Mouse (Mus musculus) Patski (cell line): ENCODE data around the gene Rnf144b. TPM values are rescaled to one million over a fixed set of nuclear protein-coding genes. Genes with fewer than 3 reads are reported as not detected.

ENCODE experiments used
- ATAC-seq: fragments of 100-300 bp; one replicate; pipeline ENCODE4 v1.8.0; 2021
- CTCF ChIA-PET: fragments of 350-600 bp; sonication (Branson Sonifier 250); formaldehyde crosslinking; loops from one replicate; lab custom pipeline; 2022; ENCODE audit warnings: inconsistent platforms; lab: Charles Lee
- POLR2A ChIA-PET: fragments of 350-600 bp; sonication (Branson Sonifier 250); formaldehyde crosslinking; loops from one replicate; lab custom pipeline; 2022; ENCODE audit warnings: antibody characterized with exemption, inconsistent platforms; lab: Charles Lee
- DNase-seq: peaks from one replicate; pipeline ENCODE4 v3.0.0-alpha.2; 2011; ENCODE audit warnings: low read depth, low spot score
- H3K27me3 ChIP-seq: fragments of 371-371 bp; one replicate; pipeline ENCODE4 v1.5.1; 2021
- CTCF ChIP-seq: fragments of 100-300 bp; IDR thresholded peaks from one replicate; pipeline ENCODE4 v1.5.1; 2021
- in situ Hi-C: fragments of 300-500 bp; cut with MboI; formaldehyde crosslinking; loops from 3 replicates; pipeline ENCODE4 v1.11.1; 2018; ENCODE audit warnings: low pct_unique_long_range_greater_than_20kb, mixed read lengths
- polyA plus RNA-seq: library from polyadenylated mRNA; unstranded; gene quantifications from one replicate; pipeline ENCODE4 v1.2.3, GENCODE M21; 2021

Rnf144b gene
- polyA plus RNA-seq, 1 experiment from 2014 or later, result 4.1 TPM

GRCm38 (mm10) chr13:47253711-47254110 is 131.3 kb downstream of the Rnf144b start:
- DNase-seq (no peak), ATAC-seq (no peak)
- ChIA-PET CTCF (interaction anchor here (1.4 kb wide), 1 partner anchor 12 kb away, joined by 5 read pairs; no protein-coding TSS in a partner anchor), POLR2A (no interaction called here)
- no peaks in the 10 kb centered on the region for H3K27me3 ChIP-seq
- TF ChIP-seq CTCF, result no peak
- in situ Hi-C loops, result no loop called here

GRCm38 (mm10) chr13:47259297-47259696 is 136.8 kb downstream of the Rnf144b start:
- no peak for TF ChIP-seq CTCF
- CTCF ChIA-PET, result interaction anchor here (1.0 to 1.3 kb wide), 2 partner anchors 13 to 24 kb away, joined by 3 to 4 read pairs; no protein-coding TSS in a partner anchor
- no peak for ATAC-seq
- DNase-seq, result no peak
- in situ Hi-C loops, result no loop called here
- POLR2A ChIA-PET, result no interaction called here
- no peaks in the 10 kb centered on the region for H3K27me3 ChIP-seq

GRCm38 (mm10) chr13:47261961-47262360 is 139.5 kb downstream of the Rnf144b start:
- DNase-seq (no peak), ATAC-seq (no peak)
- ChIA-PET CTCF (interaction anchor here (1.5 kb wide), 1 partner anchor 10 kb away, joined by 4 read pairs; no protein-coding TSS in a partner anchor), POLR2A (no interaction called here)
- TF ChIP-seq CTCF, result no peak
- no peaks in the 10 kb centered on the region for H3K27me3 ChIP-seq
- in situ Hi-C loops, result no loop called here

- ChIA-PET POLR2A (interaction anchor here (1.0 kb wide), 1 partner anchor 8 kb away, joined by 4 read pairs; no protein-coding TSS in a partner anchor), CTCF (interaction anchor here (1.2 kb wide), 2 partner anchors 8 to 21 kb away, joined by 3 to 4 read pairs; no protein-coding TSS in a partner anchor)
- DNase-seq, result no peak
- ATAC-seq, result no peak
- no peak for TF ChIP-seq CTCF
- in situ Hi-C loops, result no loop called here
- no peaks in the 10 kb centered on the region for H3K27me3 ChIP-seq
These were observed 141.9 kb downstream of the Rnf144b start for GRCm38 (mm10) chr13:47264382-47264781.

- ChIA-PET CTCF (no interaction called here), POLR2A (no interaction called here)
- ATAC-seq (no peak), DNase-seq (no peak)
- TF ChIP-seq CTCF, result no peak
- in situ Hi-C loops, result no loop called here
- H3K27me3 ChIP-seq, result no peaks in the 10 kb centered on the region
These were observed 144.0 kb downstream of the Rnf144b start for GRCm38 (mm10) chr13:47266411-47266810.

GRCm38 (mm10) chr13:47268227-47268626 is 145.8 kb downstream of the Rnf144b start:
- POLR2A ChIA-PET, result no interaction called here

GRCm38 (mm10) chr13:47272928-47273327 is 150.5 kb downstream of the Rnf144b start:
- ATAC-seq (peak; percentile 92), DNase-seq (peak; percentile 37)
- CTCF ChIA-PET, result interaction anchor here (0.7 to 1.1 kb wide), 3 partner anchors 9 to 14 kb away, joined by 3 to 4 read pairs (median 4); no protein-coding TSS in a partner anchor
- no peak for TF ChIP-seq CTCF
- H3K27me3 ChIP-seq, result no peaks in the 10 kb centered on the region
- POLR2A ChIA-PET, result no interaction called here
- in situ Hi-C loops, result no loop called here

More at GRCm38 (mm10) chr13:47268227-47268626, 145.8 kb downstream of the Rnf144b start:
- no peaks in the 10 kb centered on the region for H3K27me3 ChIP-seq
- in situ Hi-C loops, result no loop called here
- TF ChIP-seq CTCF, result no peak
- ATAC-seq, result no peak
- CTCF ChIA-PET, result no interaction called here
- DNase-seq, result no peak

GRCm38 (mm10) chr13:47273487-47273886 is 151.0 kb downstream of the Rnf144b start:
- in situ Hi-C loops, result no loop called here
- TF ChIP-seq CTCF, result no peak
- ChIA-PET POLR2A (no interaction called here), CTCF (no interaction called here)
- H3K27me3 ChIP-seq, result no peaks in the 10 kb centered on the region
- no peak for ATAC-seq
- DNase-seq, result no peak

- H3K27me3 ChIP-seq, result no peaks in the 10 kb centered on the region
- in situ Hi-C loops, result no loop called here
- ATAC-seq (no peak), DNase-seq (no peak)
- POLR2A ChIA-PET, result no interaction called here
- CTCF ChIA-PET, result no interaction called here
- no peak for TF ChIP-seq CTCF
These were observed 151.7 kb downstream of the Rnf144b start for GRCm38 (mm10) chr13:47274139-47274538.

GRCm38 (mm10) chr13:47277000-47277823 is 154.8 kb downstream of the Rnf144b start:
- ChIA-PET CTCF (interaction anchor here (1.3 kb wide), 2 partner anchors 124 to 169 kb away, joined by 3 read pairs; no protein-coding TSS in a partner anchor), POLR2A (no interaction called here)
- DNase-seq (no peak), ATAC-seq (no peak)
- no peak for TF ChIP-seq CTCF
- H3K27me3 ChIP-seq, result no peaks in the 10 kb centered on the region
- in situ Hi-C loops, result loop anchor here (25.0 kb wide), 1 partner anchor 465 kb away; no protein-coding TSS in a partner anchor

- ChIA-PET POLR2A (no interaction called here), CTCF (no interaction called here)
- no peaks in the 10 kb centered on the region for H3K27me3 ChIP-seq
- ATAC-seq (no peak), DNase-seq (no peak)
- no peak for TF ChIP-seq CTCF
- in situ Hi-C loops, result loop anchor here (25.0 kb wide), 1 partner anchor 466 kb away; no protein-coding TSS in a partner anchor
These were observed 155.4 kb downstream of the Rnf144b start for GRCm38 (mm10) chr13:47277824-47278290.
